Comparison of ENCODE assay signal across 24 mouse cellular contexts in the genomic region with DNA sequence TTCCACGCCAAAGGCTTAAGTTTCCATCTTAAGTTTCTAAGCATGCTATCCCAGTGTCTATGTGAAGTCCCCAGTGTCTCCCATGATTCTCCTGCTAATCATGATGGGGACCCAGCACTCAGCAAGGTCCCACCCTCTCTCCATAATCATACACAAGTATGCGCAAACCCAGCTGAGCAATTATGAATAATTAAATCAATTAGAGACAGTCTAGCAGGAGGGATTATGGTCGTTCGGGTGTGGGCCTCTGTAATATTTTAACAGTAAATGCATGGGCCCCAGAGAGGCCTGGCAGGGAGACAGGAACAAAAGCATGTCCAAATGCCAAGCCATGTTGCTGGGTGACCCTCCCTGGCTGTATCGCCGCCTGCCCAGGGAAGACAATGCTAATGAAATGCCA.
DNase-seq lines count a peak whose midpoint lies in the region; ATAC-seq and TF ChIP-seq lines count a peak whose summit lies in the region.
"Had no signal": no experiment of that assay in that cellular context is flagged by ENCODE, and none has a peak within 500 bp of the region (broad histone marks: within the 10 kb centered on the region; RNA-seq: fewer than 3 reads in every experiment).

No protein-coding gene starts in this region.

- ATAC-seq in forebrain, embryonic 14.5 days = 0 out of 2 replicates have a peak, but pooled peaks have one; percentile 13
- ATAC-seq in forebrain, embryonic 13.5 days = no peak
- no peak for ATAC-seq in midbrain, embryonic 14.5 days (ENCODE audit: low FRiP score, low TSS enrichment)
- no peak for ATAC-seq in midbrain, embryonic 16.5 days
- no peak; the same call in 1 of the 2 replicates for ATAC-seq in hindbrain, postnatal 0 days
- ATAC-seq: forebrain, postnatal 0 days; intestine, embryonic 16.5 days; Patski had no signal

- no peak overlapping the region for H3K4me3 ChIP-seq in forebrain, embryonic 14.5 days (ENCODE audit: low read depth, low read length)
- H3K4me3 ChIP-seq in forebrain, embryonic 13.5 days = no peak overlapping the region
- H3K4me3 ChIP-seq in midbrain, embryonic 14.5 days (replicated peaks; ENCODE audit: low read depth, low read length) = no peak overlapping the region
- no peak overlapping the region for H3K4me3 ChIP-seq in midbrain, embryonic 16.5 days (ENCODE audit: low read depth, low read length)
- H3K4me3 ChIP-seq in hindbrain, postnatal 0 days (ENCODE audit: low read length) = no peak overlapping the region
- H3K4me3 ChIP-seq: erythroblast, embryonic 14.5 days; heart, embryonic 10.5 days; heart, embryonic 15.5 days had no signal

- no peaks in the 10 kb centered on the region for H3K9me3 ChIP-seq in forebrain, embryonic 14.5 days (replicated peaks; ENCODE audit: control insufficient read depth, low read length)
- no peaks in the 10 kb centered on the region for H3K9me3 ChIP-seq in forebrain, embryonic 13.5 days (replicated peaks)
- no peaks in the 10 kb centered on the region for H3K9me3 ChIP-seq in midbrain, embryonic 14.5 days (ENCODE audit: control insufficient read depth, low read length)
- H3K9me3 ChIP-seq in midbrain, embryonic 16.5 days (replicated peaks; ENCODE audit: control insufficient read depth, low read length, poor library complexity, severe bottlenecking) = no peaks in the 10 kb centered on the region
- no peaks in the 10 kb centered on the region for H3K9me3 ChIP-seq in hindbrain, postnatal 0 days (ENCODE audit: low read length)
- H3K9me3 ChIP-seq: heart, embryonic 10.5 days; heart, embryonic 15.5 days had no signal

- peaks cover 82% of the 10 kb centered on the region for H3K27me3 ChIP-seq in forebrain, embryonic 14.5 days (replicated peaks; ENCODE audit: control insufficient read depth, insufficient read depth, low read length)
- H3K27me3 ChIP-seq in forebrain, embryonic 13.5 days = peaks cover 96% of the 10 kb centered on the region
- peaks cover 48% of the 10 kb centered on the region for H3K27me3 ChIP-seq in midbrain, embryonic 14.5 days (ENCODE audit: control insufficient read depth, insufficient read depth, low read length)
- H3K27me3 ChIP-seq in midbrain, embryonic 16.5 days (ENCODE audit: control insufficient read depth, insufficient read depth, low read depth, low read length) = peaks cover 46% of the 10 kb centered on the region
- peaks cover 53% of the 10 kb centered on the region for H3K27me3 ChIP-seq in hindbrain, postnatal 0 days (ENCODE audit: insufficient read depth, low read length)
- H3K27me3 ChIP-seq: Patski had no signal

- H3K4me1 ChIP-seq in forebrain, embryonic 14.5 days (ENCODE audit: control insufficient read depth, insufficient read depth, low read length) = peaks cover 10% of the 10 kb centered on the region
- peaks cover 61% of the 10 kb centered on the region for H3K4me1 ChIP-seq in forebrain, embryonic 13.5 days
- H3K4me1 ChIP-seq in midbrain, embryonic 14.5 days (ENCODE audit: control insufficient read depth, insufficient read depth, low read length) = peaks cover 41% of the 10 kb centered on the region
- peaks cover 26% of the 10 kb centered on the region for H3K4me1 ChIP-seq in midbrain, embryonic 16.5 days (ENCODE audit: control insufficient read depth, insufficient read depth, low read length)
- peaks cover 6% of the 10 kb centered on the region; the same call in 1 of the 2 replicates for H3K4me1 ChIP-seq in hindbrain, postnatal 0 days (ENCODE audit: insufficient read depth, low read length)

- H3K36me3 ChIP-seq in forebrain, embryonic 14.5 days (ENCODE audit: control insufficient read depth, insufficient read depth, low read length) = no peaks in the 10 kb centered on the region
- no peaks in the 10 kb centered on the region for H3K36me3 ChIP-seq in forebrain, embryonic 13.5 days (ENCODE audit: poor library complexity, severe bottlenecking)
- no peaks in the 10 kb centered on the region for H3K36me3 ChIP-seq in midbrain, embryonic 14.5 days (ENCODE audit: control insufficient read depth, insufficient read depth, low read length)
- H3K36me3 ChIP-seq in midbrain, embryonic 16.5 days (ENCODE audit: control insufficient read depth, insufficient read depth, low read length) = no peaks in the 10 kb centered on the region
- no peaks in the 10 kb centered on the region for H3K36me3 ChIP-seq in hindbrain, postnatal 0 days (ENCODE audit: insufficient read depth, low read length)
- H3K36me3 ChIP-seq: heart, embryonic 10.5 days; heart, embryonic 15.5 days had no signal

- H3K27ac ChIP-seq in forebrain, embryonic 14.5 days (ENCODE audit: low read depth, low read length) = no peak overlapping the region
- H3K27ac ChIP-seq in forebrain, embryonic 13.5 days = no peak overlapping the region
- no peak overlapping the region for H3K27ac ChIP-seq in midbrain, embryonic 14.5 days (replicated peaks; ENCODE audit: low read depth, low read length)
- H3K27ac ChIP-seq in midbrain, embryonic 16.5 days (ENCODE audit: low read length) = no peak overlapping the region
- H3K27ac ChIP-seq in hindbrain, postnatal 0 days = no peak overlapping the region
- H3K27ac ChIP-seq: heart, embryonic 10.5 days; heart, embryonic 15.5 days; kidney, postnatal 0 days; liver, embryonic 14.5 days; macrophage had no signal

- no peak overlapping the region for H3K9ac ChIP-seq in forebrain, embryonic 14.5 days (ENCODE audit: low read length)
- H3K9ac ChIP-seq in forebrain, embryonic 13.5 days = no peak overlapping the region
- no peak overlapping the region for H3K9ac ChIP-seq in midbrain, embryonic 14.5 days (replicated peaks; ENCODE audit: low read length)
- no peak overlapping the region for H3K9ac ChIP-seq in midbrain, embryonic 16.5 days (ENCODE audit: low read depth, low read length)
- no peak overlapping the region for H3K9ac ChIP-seq in hindbrain, postnatal 0 days (replicated peaks; ENCODE audit: low read length)
- H3K9ac ChIP-seq: forebrain, postnatal 0 days; heart, embryonic 15.5 days; liver, embryonic 14.5 days had no signal

- WGBS in forebrain, embryonic 14.5 days = 23% methylated on average over 6 of the region's 6 CpGs
- 26% methylated on average over 6 of the region's 6 CpGs for WGBS in forebrain, embryonic 13.5 days
- 26% methylated on average over 6 of the region's 6 CpGs for WGBS in midbrain, embryonic 14.5 days
- 34% methylated on average over 6 of the region's 6 CpGs for WGBS in midbrain, embryonic 16.5 days
- 40% methylated on average over 6 of the region's 6 CpGs for WGBS in hindbrain, postnatal 0 days

- DNase-seq in forebrain, embryonic 14.5 days (ENCODE audit: low spot score) = peak; percentile 35
- DNase-seq in midbrain, embryonic 14.5 days = peak; percentile 23
- DNase-seq in hindbrain, postnatal 0 days (ENCODE audit: low spot score) = peak; percentile 32
- DNase-seq in adrenal gland, postnatal 14 days = no peak
- no peak for DNase-seq in kidney, postnatal 25 days
- DNase-seq: adrenal gland, postnatal 10 days; cerebellum, adult 11-12 months; forebrain, postnatal 0 days; gastrocnemius, postnatal 14 days; kidney, adult 8-10 months; liver; lung, adult 2 months; lung, postnatal 10 days; thymus, postnatal 4 days had no signal

- no peak for TF ChIP-seq CTCF in hindbrain, postnatal 0 days (IDR thresholded peaks at IDR 0.05; ENCODE audit: low read depth)

- H3K4me2 ChIP-seq in forebrain, embryonic 14.5 days (ENCODE audit: low read length) = no peak overlapping the region
- H3K4me2 ChIP-seq in forebrain, embryonic 13.5 days = no peak overlapping the region
- H3K4me2 ChIP-seq in midbrain, embryonic 14.5 days (ENCODE audit: low read length) = no peak overlapping the region
- H3K4me2 ChIP-seq in midbrain, embryonic 16.5 days (ENCODE audit: low read length) = no peak overlapping the region
- no peak overlapping the region for H3K4me2 ChIP-seq in hindbrain, postnatal 0 days (ENCODE audit: low read depth, low read length)
- H3K4me2 ChIP-seq: heart, embryonic 15.5 days had no signal

Comparison
In these comparisons a context has a peak if more than half of its experiments do, and no peak if none do; other contexts are left out.
1. DNase-seq: peak in forebrain, embryonic 14.5 days (single experiment), midbrain, embryonic 14.5 days (single experiment) and hindbrain, postnatal 0 days (single experiment); none in adrenal gland, postnatal 14 days (single experiment) and kidney, postnatal 25 days (0 of 2).